Mouse (Mus musculus): Measurements from ENCODE around the gene Nrsn2.

DNA sequence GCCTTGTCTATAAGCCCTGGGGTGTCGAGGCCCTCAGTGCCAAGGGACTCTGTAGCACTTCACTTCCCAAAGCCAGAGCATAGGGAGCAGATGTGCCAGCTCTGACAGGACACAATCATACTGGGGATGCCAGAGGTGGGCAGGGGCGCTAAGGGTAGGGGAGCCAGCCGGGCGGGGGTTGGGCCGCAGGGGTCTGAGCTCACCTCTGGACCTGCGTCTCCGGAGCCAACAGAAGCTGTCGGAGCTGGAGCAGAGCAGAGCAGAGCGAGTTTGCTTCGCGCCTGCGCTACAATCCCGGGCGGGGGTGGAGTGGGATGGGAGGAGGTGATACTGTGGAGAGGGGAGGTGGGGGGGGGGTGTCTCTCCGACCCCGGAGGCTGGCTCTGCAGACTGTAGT is at the start of gene Nrsn2:
- no peak for TF ChIP-seq GATA1 (IDR thresholded peaks at IDR 0.05; ENCODE audit: borderline replicate concordance, low read length)
- TF ChIP-seq FLI1 (IDR thresholded peaks at IDR 0.05; ENCODE audit: low read length), result no peak

All from megakaryocyte, embryonic 14.5 days (primary cell).